Mouse (Mus musculus) liver, adult (tissue): ENCODE data around the gene Pclaf.

Source experiments
- GATA4 ChIP-seq: IDR thresholded peaks from 2 replicates; pipeline ENCODE4 v1.6.1; 2014; ENCODE audit warnings: mild to moderate bottlenecking, low read length; ENCODE audit not compliant: insufficient replicate concordance

Pclaf gene

DNA sequence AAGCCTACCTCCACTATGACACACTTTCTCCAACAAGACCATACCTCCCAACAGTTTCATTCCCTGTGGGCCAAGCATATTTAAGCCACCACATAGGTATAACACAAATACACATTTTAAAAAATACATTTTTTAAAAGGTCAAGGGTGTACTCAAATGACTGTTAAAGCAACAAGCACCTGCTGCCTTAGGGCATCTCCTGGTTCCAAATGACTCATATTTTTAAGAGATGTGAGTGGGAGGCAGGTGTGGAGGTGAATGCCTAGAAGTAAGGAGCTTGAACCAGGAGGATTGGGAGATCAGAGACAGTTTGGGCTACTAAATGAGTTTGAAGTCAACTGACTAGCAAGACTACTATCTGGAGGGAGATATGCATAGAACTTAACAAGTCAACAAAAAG is 39.8 kb downstream of the Pclaf start:
- no peak for TF ChIP-seq GATA4

GRCm38 (mm10) chr9:65937566-65937965 is 47.5 kb downstream of the Pclaf start:
- no peak for TF ChIP-seq GATA4

DNA sequence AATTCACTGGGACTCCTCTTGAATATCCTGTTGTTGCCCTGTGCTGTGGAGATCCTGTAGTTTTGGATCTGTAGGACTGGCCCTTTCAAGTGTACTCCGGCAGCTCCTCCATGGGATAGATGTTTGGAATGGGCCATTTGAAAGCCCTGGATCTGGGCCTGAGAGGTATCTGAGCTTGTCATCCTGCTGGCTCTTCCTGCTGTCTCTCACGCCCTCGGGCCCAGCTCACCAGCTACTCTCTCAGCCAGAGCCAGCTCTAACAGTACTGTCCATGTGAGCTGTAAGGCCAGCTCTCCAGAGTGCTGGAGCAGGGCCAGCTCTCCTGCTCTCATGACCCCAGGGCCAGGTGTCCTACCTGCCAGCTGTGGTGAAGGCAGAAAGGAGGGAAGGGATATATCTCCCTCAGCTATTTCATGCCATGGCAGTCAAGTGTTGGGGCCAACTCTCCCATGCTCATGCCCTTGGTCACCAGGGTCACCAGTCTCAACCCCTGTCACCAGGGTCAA is 61.1 kb downstream of the Pclaf start:
- TF ChIP-seq GATA4 = no peak
